Mouse (Mus musculus): ENCODE results near the gene Nkd1. TPM values are rescaled to one million over a fixed set of nuclear protein-coding genes. Genes with fewer than 3 reads are reported as not detected.

The Nkd1 gene
- 0.36 TPM for polyA plus RNA-seq (2014; fragmentation: Illumina TruSeq; extraction: RNeasy Lipid Tissue Mini Kit (QIAGEN cat#74804); ENCODE audit: low read depth, low replicate concordance)

DNA sequence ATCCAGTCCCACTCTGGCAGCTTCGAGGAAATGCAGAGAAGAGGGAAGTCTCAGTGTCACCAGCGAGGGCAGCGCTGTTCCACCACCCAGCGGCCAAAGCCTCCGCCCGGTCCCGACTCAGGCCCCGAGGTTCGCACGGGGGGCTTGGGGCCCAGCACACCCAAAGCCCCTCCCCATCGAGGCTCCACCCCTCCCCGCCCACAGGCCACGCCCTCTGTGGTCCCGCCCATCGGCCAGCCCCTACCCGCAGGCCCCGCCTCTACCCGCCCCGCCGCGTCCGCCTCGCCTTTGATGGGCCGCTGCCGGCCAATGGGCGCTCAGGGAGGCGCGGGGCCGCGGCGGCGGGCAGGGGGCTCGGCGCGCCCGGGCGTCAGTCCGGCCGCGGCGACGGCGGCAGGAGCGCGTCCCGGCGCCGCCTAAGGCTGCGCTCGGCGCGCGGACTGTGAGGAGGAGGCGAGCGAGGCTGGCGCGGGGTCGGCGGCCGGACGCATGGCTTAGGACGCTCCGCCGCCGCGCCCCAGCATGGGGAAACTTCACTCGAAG is at the start of gene Nkd1:
Nkd1 (plus strand) TSS at position 370 of the 543 bp plus-strand sequence.

DNA sequence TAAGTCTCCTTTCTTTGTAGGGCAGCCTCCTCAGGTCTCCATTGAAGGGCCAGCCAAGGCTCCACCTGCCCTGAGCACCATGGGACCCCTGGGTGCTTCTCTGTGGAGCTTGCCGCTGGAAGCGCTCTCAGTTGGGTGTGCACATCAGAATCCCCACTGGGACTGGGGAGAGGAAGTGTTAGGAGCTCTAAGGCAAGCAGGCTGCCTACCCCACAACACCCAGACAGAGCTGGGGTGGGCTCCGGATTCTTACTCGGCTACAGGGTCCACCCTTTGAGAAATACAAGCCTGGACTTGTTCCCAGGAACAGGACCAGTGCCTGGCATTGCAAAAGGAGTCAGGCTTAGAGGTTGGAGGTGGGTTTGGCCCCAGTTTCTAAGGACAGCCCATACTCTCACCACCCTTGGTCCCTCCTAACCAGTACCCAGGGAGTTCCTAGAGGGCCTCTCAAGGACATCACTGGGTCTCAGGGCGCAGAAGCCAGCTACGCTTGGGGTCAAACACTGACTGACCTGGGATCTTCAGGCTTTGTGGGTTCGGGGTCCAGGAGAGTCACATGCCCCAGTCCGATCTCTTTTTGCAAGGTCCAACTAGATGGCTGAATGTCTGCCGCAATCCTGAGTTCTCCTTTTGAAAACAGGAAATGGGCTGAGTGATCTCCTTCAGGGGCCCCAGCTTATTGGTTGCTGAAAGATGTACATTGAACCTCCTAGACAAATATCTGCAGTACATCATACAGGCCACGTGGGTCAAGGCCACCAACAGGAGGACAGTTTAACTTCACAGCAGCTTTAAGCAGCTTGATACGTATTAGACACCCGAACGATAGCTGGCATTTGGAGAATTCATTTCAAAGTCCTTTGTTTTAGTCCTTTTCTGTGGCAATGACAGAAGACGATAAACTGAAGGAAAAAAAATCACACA is 114.6 kb downstream of the Nkd1 start, which contains the start of gene Snx20:
Snx20 (minus strand) TSS at position 655 of the 924 bp plus-strand sequence.

Other genes with a start within 250 kb of the Nkd1 start
- gene Adcy7, start 249.0 kb upstream of the Nkd1 start, polyA plus RNA-seq (2014; fragmentation: Illumina TruSeq; extraction: RNeasy Lipid Tissue Mini Kit (QIAGEN cat#74804); ENCODE audit: low read depth, low replicate concordance) = 3.3 TPM
- 76.9 TPM for gene Brd7, start 159.2 kb upstream of the Nkd1 start, polyA plus RNA-seq (2014; fragmentation: Illumina TruSeq; extraction: RNeasy Lipid Tissue Mini Kit (QIAGEN cat#74804); ENCODE audit: low read depth, low replicate concordance)
- gene Snx20, start 114.8 kb downstream of the Nkd1 start, polyA plus RNA-seq (2014; fragmentation: Illumina TruSeq; extraction: RNeasy Lipid Tissue Mini Kit (QIAGEN cat#74804); ENCODE audit: low read depth, low replicate concordance) = 0.24 TPM
- not detected for gene Nod2, start 126.0 kb downstream of the Nkd1 start, polyA plus RNA-seq (2014; fragmentation: Illumina TruSeq; extraction: RNeasy Lipid Tissue Mini Kit (QIAGEN cat#74804); ENCODE audit: low read depth, low replicate concordance)
- 28.4 TPM for gene Cyld, start 175.7 kb downstream of the Nkd1 start, polyA plus RNA-seq (2014; fragmentation: Illumina TruSeq; extraction: RNeasy Lipid Tissue Mini Kit (QIAGEN cat#74804); ENCODE audit: low read depth, low replicate concordance)